Mouse (Mus musculus) lung, embryonic 16.5 days (tissue): ENCODE results near the gene Atg7. TPM values are rescaled to one million over a fixed set of nuclear protein-coding genes. Genes with fewer than 3 reads are reported as not detected.

Source experiments
- ATAC-seq: fragments of 200-750 bp; cut with Nextera tagmentation; 2 replicates; pipeline ENCODE4 v1.8.0; 2017; ENCODE audit warnings: low read depth, mild to moderate bottlenecking, moderate library complexity
- H3K27ac ChIP-seq: fragments of 300-500 bp; sonication (generic); 2 replicates; pipeline ENCODE4 v1.5.1; 2014; ENCODE audit warnings: mild to moderate bottlenecking, control low read depth, low read length
- H3K27me3 ChIP-seq: fragments of 300-500 bp; sonication (generic); 2 replicates; pipeline ENCODE4 v1.6.1; 2014; ENCODE audit warnings: low read depth, low read length, mixed read lengths; ENCODE audit not compliant: control insufficient read depth, insufficient read depth
- H3K36me3 ChIP-seq: fragments of 300-500 bp; sonication (generic); 2 replicates; pipeline ENCODE4 v1.6.1; 2014; ENCODE audit warnings: low read length; ENCODE audit not compliant: control insufficient read depth, insufficient read depth
- H3K4me1 ChIP-seq: fragments of 300-500 bp; sonication (generic); replicated peaks from 2 replicates; pipeline ENCODE4 v1.6.1; 2014; ENCODE audit warnings: low read length, mixed read lengths; ENCODE audit not compliant: control insufficient read depth, insufficient read depth
- H3K4me2 ChIP-seq: fragments of 300-500 bp; sonication (generic); 2 replicates; pipeline ENCODE4 v1.6.1; 2014; ENCODE audit warnings: low read depth, low read length, control low read depth
- H3K4me3 ChIP-seq: fragments of 300-500 bp; sonication (generic); 2 replicates; pipeline ENCODE4 v1.5.1; 2014; ENCODE audit warnings: mild to moderate bottlenecking, low read length, control low read depth
- H3K9ac ChIP-seq: fragments of 300-500 bp; sonication (generic); 2 replicates; pipeline ENCODE4 v1.6.1; 2014; ENCODE audit warnings: low read length, control low read depth
- H3K9me3 ChIP-seq: fragments of 300-500 bp; sonication (generic); 2 replicates; pipeline ENCODE4 v1.6.1; 2016; ENCODE audit warnings: low read length; ENCODE audit not compliant: control insufficient read depth
- WGBS: fragments of 180-500 bp; shearing (Covaris S2); extraction: QIAGEN DNeasy Blood & Tissue Kit; methylation state at CpG from one replicate; pipeline ENCODE4 v1.1.7; 2014; 5-methylcytosine and 5-hydroxymethylcytosine counted together
- polyA plus RNA-seq: library from polyadenylated mRNA; unstranded; fragments of >200 nt; fragmentation: Nextera tagmentation; extraction: Ambion mirVana; gene quantifications from 2 replicates; pipeline ENCODE4 v1.2.1, GENCODE M21; 2015

Gene Atg7
- polyA plus RNA-seq, 1 experiment from 2014 or later, result 24.9 TPM

DNA sequence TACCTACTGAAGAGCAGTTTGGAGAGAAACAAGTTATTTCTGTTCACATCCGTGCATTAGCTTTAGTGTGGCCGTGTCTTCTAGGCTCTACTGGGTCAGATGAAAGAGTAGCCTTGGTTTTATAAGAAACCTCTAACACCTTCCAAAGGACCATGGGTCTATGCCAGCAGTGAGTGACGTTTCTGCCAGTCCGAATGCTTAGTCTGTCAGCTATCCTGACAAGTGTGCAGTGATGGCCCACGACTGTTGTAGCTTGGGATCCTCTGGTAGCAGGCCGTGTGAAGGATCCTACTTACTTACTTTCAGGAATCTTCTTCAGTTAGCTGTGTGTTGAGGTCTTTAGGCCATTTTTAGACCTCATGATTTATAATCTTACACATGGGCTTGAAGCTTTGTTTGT, 123.4 kb downstream of the Atg7 start:
- peak; percentile 96 for ATAC-seq
- no peak overlapping the region for H3K4me3 ChIP-seq
- H3K36me3 ChIP-seq, result no peaks in the 10 kb centered on the region
- no peak overlapping the region for H3K27ac ChIP-seq
- WGBS, result 50% methylated on average over 6 of the region's 6 CpGs
- no peak overlapping the region for H3K9ac ChIP-seq
- H3K4me2 ChIP-seq, result no peak overlapping the region
- H3K27me3 ChIP-seq, result no peaks in the 10 kb centered on the region
- H3K4me1 ChIP-seq, result peaks cover 17% of the 10 kb centered on the region
- H3K9me3 ChIP-seq, result no peaks in the 10 kb centered on the region

- 0 out of 2 replicates have a peak, but pooled peaks have one; percentile 43 for ATAC-seq
- 43% methylated on average over 2 of the region's 2 CpGs for WGBS
Observed at GRCm38 (mm10) chr6:114767710-114768109, 124.8 kb downstream of the Atg7 start.

GRCm38 (mm10) chr6:114770337-114770736, 127.4 kb downstream of the Atg7 start:
- ATAC-seq, result no peak
- no peaks in the 10 kb centered on the region for H3K36me3 ChIP-seq
- no peak overlapping the region for H3K4me2 ChIP-seq
- no peak overlapping the region for H3K27ac ChIP-seq
- H3K4me1 ChIP-seq, result peaks cover 17% of the 10 kb centered on the region
- H3K4me3 ChIP-seq, result no peak overlapping the region
- H3K27me3 ChIP-seq, result no peaks in the 10 kb centered on the region
- no peaks in the 10 kb centered on the region for H3K9me3 ChIP-seq
- 88% methylated on average over 2 of the region's 2 CpGs for WGBS
- H3K9ac ChIP-seq, result no peak overlapping the region

More at GRCm38 (mm10) chr6:114767710-114768109, 124.8 kb downstream of the Atg7 start:
- Histone ChIP-seq H3K27ac (no peak overlapping the region), H3K9ac (no peak overlapping the region), H3K4me2 (no peak overlapping the region), H3K27me3 (no peaks in the 10 kb centered on the region), H3K4me1 (peaks cover 17% of the 10 kb centered on the region), H3K36me3 (no peaks in the 10 kb centered on the region), H3K9me3 (no peaks in the 10 kb centered on the region), H3K4me3 (no peak overlapping the region)

- WGBS, result 81% methylated on average over 4 of the region's 4 CpGs
- no peak overlapping the region for H3K27ac ChIP-seq
- peaks cover 15% of the 10 kb centered on the region for H3K4me1 ChIP-seq
- H3K9ac ChIP-seq, result no peak overlapping the region
- H3K27me3 ChIP-seq, result no peaks in the 10 kb centered on the region
- ATAC-seq, result no peak
- no peak overlapping the region for H3K4me2 ChIP-seq
- no peak overlapping the region for H3K4me3 ChIP-seq
- no peaks in the 10 kb centered on the region for H3K36me3 ChIP-seq
- no peaks in the 10 kb centered on the region for H3K9me3 ChIP-seq
Observed at GRCm38 (mm10) chr6:114771502-114771901, 128.6 kb downstream of the Atg7 start.

DNA sequence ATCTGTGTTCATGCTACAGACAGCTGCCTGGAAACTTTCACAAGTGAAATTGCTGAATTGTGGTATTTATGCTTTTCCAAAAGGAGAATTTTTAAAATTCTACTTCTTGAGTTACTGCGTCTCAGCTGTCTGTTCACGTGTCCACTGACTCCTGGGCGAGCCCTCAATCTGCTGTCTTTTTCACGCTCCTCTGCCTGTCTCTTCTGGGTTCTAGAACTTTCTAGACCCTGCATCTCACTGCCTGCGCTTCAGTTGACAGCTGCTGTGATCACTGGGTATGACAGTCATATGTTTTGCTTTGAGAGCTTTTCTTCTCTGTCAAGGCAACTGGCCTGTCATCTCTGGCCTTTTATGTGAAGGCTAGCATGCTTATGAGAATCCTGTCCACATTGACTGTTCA, 132.3 kb downstream of the Atg7 start:
- 0 out of 2 replicates have a peak, but pooled peaks cover 2% of the 10 kb centered on the region for H3K36me3 ChIP-seq
- 82% methylated on average over 5 of the region's 5 CpGs for WGBS
- no peaks in the 10 kb centered on the region for H3K27me3 ChIP-seq
- no peak overlapping the region for H3K9ac ChIP-seq
- no peak for ATAC-seq
- H3K27ac ChIP-seq, result no peak overlapping the region
- H3K4me3 ChIP-seq, result no peak overlapping the region
- H3K4me2 ChIP-seq, result no peak overlapping the region
- H3K4me1 ChIP-seq, result peaks cover 8% of the 10 kb centered on the region; the same call in 1 of the 2 replicates
- H3K9me3 ChIP-seq, result no peaks in the 10 kb centered on the region

- Histone ChIP-seq H3K9me3 (no peaks in the 10 kb centered on the region), H3K27ac (no peak overlapping the region), H3K4me2 (no peak overlapping the region), H3K36me3 (0 out of 2 replicates have a peak, but pooled peaks cover 2% of the 10 kb centered on the region), H3K9ac (no peak overlapping the region), H3K27me3 (no peaks in the 10 kb centered on the region), H3K4me1 (peaks cover 26% of the 10 kb centered on the region), H3K4me3 (no peak overlapping the region)
- 38% methylated on average over 4 of the region's 4 CpGs for WGBS
- ATAC-seq, result no peak
Observed at GRCm38 (mm10) chr6:114777872-114778271, 135.0 kb downstream of the Atg7 start.

DNA sequence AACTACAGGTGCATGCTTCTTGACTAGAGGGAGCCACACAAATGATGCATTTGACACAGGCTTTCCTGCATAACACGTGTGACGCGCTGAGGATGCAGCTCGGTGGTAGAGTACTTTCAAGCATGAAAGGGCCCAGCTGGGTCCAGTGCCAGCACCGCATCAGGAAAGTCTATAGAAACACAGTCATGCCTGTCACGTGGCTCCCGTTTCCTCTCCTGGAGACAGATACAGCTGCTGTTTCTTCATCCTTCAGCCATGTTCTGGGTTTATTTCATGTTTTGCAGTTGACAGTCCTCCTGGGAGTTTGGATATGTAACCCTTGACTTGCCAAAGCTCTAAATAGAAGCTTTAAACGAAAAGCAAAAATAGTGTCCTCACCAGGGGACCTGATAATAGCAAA, 135.8 kb downstream of the Atg7 start:
- ATAC-seq, result no peak
- Histone ChIP-seq H3K9ac (no peak overlapping the region), H3K27me3 (no peaks in the 10 kb centered on the region), H3K4me1 (peaks cover 31% of the 10 kb centered on the region), H3K9me3 (no peaks in the 10 kb centered on the region), H3K27ac (no peak overlapping the region), H3K4me3 (no peak overlapping the region), H3K36me3 (0 out of 2 replicates have a peak, but pooled peaks cover 2% of the 10 kb centered on the region), H3K4me2 (no peak overlapping the region)
- 53% methylated on average over 8 of the region's 8 CpGs for WGBS

DNA sequence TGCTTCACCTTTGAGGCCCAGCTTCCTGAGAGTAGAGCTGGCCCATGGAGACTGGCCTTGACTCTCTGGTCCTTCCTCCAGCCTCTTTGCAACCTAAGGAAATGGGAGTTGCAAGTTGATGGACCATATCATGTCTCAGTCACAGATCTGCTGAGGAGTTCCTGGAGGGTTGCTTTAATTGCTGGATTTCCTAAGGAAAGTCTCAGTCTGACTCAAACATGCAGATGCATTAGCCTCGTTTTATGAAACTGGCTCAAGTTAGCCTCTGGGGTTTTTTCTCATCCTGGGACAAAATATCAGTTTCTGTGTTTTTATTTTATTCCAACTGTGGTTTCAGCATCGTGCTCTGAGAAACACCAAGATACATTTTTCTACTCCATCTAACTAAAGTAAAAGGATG, 137.7 kb downstream of the Atg7 start:
- Histone ChIP-seq H3K27ac (no peak overlapping the region), H3K4me2 (no peak overlapping the region), H3K4me3 (no peak overlapping the region), H3K9ac (no peak overlapping the region), H3K9me3 (no peaks in the 10 kb centered on the region), H3K4me1 (peaks cover 31% of the 10 kb centered on the region), H3K27me3 (no peaks in the 10 kb centered on the region), H3K36me3 (0 out of 2 replicates have a peak, but pooled peaks cover 2% of the 10 kb centered on the region)
- no peak for ATAC-seq
- WGBS, result 77% methylated on average over 2 of the region's 2 CpGs

DNA sequence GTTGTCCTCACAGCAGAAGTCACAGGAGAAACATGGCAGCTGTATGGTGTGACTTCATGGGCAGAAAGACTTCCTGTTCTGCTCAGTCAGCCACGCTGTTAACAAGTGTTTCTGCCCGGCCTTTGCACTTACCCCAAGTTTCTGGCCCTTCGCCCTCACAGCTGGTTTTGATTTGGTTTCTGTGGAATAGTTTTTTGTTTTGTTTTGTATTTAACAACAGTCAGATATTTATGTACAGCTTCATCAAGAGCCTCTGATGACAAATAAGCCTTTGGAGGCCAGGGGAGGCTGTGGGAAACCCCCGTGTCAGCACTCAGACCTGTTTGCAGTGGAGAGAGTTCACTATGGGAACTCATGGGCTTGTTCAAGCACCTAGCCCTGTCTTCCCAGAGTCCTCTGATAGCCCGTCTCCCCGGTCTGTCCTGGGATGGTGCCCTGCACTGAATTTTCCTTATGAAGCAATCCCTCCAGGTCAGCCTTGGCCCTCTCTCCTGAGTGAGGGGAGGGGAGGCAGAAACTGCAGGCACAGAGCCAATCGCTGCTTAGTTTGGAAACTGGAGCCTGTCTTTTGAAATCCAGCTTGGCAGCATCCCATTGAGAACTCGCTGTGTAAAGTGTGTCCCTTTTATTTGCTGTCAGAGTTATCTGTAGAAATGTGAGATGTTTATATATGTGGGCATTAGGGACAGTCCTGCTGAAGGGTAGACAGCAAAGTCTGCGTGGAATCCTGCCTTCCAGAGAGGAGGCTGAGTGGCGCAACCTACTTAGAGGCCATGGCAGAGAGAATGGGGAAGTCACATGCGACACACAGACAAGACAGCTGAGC, 138.7 kb downstream of the Atg7 start:
- ATAC-seq, result peak; percentile 92
- no peak overlapping the region for H3K9ac ChIP-seq
- peak overlapping the region; percentile 79 for H3K27ac ChIP-seq
- no peaks in the 10 kb centered on the region for H3K9me3 ChIP-seq
- H3K4me2 ChIP-seq, result no peak overlapping the region
- H3K4me1 ChIP-seq, result peaks cover 31% of the 10 kb centered on the region
- 0 out of 2 replicates have a peak, but pooled peaks cover 2% of the 10 kb centered on the region for H3K36me3 ChIP-seq
- H3K27me3 ChIP-seq, result no peaks in the 10 kb centered on the region
- no peak overlapping the region for H3K4me3 ChIP-seq
- 20% methylated on average over 11 of the region's 11 CpGs for WGBS
